Mouse (Mus musculus): ENCODE measurements around the gene Narfl.
A peak's percentile ranks its signal among the peaks of the same experiment; 100 is the strongest.

Narfl gene

DNA sequence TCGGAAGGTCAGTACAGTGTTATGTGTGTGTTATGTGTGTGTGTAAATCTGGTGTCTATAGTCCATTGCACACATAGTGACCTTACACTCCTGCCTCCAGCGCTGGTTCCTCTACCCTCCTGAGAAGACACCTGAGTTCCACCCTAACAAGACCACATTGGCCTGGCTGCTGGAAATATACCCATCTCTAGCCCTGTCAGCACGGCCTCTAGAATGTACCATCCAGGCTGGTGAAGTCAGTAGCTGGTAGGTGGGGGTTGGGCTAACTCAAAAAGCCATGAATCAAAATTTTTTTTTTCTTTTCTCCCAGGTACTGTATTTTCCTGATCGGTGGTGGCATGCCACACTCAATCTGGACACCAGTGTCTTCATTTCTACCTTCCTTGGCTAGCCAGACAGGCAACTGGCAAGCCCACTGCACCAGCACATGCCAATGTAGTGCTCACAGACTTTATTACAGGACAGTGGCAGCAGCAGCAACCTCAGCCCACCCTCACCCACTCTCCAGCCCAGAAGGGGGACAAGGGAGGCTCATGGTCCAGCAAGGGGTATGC lies 56.7 kb downstream of the Narfl start:
- DNase-seq (ENCODE audit: low read depth): no peak

- no peak for DNase-seq (ENCODE audit: low read depth)
Measured at GRCm38 (mm10) chr17:25830806-25831431, 57.3 kb downstream of the Narfl start.

- no peak for DNase-seq (ENCODE audit: low read depth)
Measured at GRCm38 (mm10) chr17:25831451-25832281, 58.1 kb downstream of the Narfl start.

DNA sequence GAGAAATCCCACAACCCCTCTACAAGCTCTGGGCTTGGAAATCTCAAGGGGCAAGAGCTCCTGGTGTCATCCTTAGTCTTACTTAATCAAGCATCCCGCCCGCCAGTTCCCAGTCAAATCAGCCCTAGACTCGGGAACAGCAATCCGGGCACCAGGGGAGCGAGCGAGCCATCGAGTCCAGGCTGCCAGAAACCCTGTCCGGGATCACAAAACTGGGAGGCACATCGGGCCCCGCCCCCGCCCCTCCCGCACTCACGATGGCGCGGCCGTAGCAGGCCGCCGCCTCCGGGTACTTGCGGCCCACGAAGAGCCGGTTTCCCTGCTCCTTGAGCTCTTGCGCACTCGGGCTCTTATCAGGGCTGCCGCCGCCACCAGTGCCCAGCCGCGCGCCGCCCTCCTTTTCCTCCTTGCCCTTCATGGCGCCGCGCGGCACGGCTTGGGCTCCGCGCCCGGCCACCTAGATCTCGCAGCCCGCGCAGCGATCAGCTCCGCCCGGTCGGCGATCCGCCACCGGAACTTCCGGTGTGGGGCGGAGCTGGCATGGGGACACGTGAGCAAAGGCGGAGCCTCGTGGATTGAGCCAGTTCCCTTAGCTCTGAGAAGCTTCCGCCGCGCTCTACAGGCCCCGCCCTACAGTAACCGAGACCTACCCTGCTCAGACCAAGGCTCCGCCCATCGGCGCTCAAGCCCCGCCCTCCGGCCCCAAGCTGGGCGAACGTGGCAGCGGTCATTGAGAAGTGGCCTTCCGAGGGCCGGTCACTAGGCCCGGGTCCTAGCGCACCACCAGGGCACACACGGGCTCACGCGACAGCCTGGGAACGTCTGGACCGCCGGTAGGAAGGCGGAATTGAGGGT lies 59.1 kb downstream of the Narfl start:
- peak; percentile 99 for DNase-seq (ENCODE audit: low read depth)
